Mouse (Mus musculus) lung, postnatal 36 days (tissue): ENCODE measurements at regions not wholly inside any gene's neighbourhood (a gene's known extent, or its start where the extent isn't known, plus 50 kb on each side); places are given as distances from the start of the nearest gene placed in this dataset.

Source experiments
- DNase-seq: peaks from one replicate; pipeline ENCODE4 v3.0.0; 2022; ENCODE audit warnings: mixed read lengths

DNA sequence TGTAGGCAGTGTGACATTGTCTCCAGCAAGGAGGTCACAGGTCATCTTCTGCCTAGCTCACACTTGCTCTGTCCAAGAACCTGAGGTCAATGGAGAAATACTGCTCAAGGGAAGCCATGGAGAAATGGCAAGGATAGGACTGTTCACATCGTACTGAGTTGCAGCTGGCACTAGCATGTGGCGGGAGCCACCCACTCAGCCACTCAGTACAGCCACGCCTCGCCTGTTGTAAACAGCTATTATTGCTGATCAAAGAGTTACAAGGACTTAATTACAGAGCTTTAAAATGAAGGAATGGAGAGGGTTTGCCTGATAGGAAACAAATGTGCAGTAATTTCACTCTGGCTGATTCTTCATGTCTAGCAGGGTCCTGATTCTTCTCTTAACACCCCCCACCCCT is 64.8 kb downstream of the Dll1 start:
- no peak for DNase-seq

DNA sequence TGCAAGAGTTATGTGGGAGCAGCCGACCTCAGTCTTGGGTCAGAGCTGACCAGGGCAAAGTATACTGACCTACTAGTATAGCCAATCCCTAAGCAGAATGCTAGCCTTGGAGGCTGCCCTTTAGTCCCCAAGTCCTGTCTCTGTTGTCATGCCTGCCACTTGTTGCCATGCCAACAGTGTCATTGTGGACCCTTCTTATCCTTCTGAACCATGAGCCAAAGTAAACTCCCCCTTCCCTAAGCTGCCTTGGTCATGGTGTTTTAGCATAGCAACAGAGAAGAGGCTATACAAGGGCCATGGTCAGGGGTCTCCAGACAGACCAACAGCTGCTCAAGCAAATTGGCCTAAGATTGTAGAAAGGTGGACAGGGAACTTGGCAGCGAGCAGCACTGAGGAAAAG is 66.2 kb downstream of the Dll1 start:
- no peak for DNase-seq

DNA sequence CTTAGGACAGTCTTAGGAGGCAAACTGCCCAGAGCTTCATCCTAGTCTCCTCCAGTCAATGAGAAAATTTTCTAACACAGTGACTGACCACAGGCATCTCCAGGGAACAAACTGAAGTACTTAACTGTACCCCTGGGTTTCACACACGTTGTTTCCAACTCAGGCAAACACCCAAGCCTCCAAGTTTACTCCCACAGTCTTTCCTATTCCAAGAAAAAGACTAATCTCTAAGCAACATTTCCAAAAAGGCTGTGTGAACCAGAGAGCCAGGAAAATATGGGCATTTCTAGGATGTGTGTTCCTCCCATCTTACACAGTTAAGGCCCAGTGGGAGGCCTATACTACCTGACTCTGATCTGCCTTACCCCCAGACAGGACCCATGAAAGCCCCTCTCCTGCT is 74.6 kb downstream of the Dll1 start:
- DNase-seq = no peak

DNA sequence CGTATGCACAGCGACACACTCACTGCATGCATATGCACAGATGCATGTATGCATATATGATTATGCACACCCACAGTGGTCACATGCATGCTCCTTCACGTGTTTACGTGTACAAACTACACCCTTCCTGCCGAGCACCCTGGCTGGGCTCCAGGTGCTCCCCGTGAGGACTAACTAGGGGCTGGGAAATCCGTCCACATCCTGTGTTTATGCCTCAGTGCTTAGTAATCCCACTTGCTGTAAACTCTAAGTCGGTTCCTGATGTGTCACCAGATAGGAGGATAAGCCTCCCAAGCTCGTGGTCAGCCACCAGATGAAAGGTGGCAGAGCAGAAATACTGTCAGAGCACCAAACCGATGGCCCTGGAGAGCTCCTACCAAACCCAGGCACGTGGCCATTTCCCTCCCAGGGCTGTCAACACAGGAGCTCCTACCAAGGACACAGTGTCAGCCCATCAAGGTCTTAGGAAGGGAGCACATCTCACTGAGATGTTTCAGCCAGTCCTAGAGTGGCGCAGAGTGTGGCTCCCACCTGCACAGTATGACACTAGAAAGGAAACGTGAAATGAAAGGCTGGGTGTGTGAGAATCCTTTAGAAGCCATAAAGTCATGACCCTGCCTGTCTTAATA is 76.8 kb downstream of the Dll1 start:
- DNase-seq = peak; percentile 79

DNA sequence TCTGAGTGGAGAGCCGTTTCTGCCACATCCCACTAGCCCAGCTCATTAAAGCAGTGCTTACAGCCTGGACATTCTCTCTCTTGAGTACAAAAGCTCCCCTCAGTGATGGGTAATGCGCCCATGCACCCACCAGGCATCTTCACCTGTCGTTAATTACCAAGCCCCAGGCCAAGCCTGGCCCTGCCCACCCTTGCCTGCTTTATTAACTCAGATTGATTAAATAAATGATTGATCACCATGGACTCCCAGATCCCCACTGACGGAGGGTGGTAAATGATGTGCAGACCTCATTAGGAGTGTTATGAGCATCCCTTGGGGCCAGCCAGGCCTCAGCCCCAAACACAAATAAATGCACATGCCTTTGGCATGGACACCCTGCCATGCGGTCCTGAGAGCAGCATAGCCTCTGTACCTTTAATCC is 82.5 kb downstream of the Dll1 start:
- no peak for DNase-seq

DNA sequence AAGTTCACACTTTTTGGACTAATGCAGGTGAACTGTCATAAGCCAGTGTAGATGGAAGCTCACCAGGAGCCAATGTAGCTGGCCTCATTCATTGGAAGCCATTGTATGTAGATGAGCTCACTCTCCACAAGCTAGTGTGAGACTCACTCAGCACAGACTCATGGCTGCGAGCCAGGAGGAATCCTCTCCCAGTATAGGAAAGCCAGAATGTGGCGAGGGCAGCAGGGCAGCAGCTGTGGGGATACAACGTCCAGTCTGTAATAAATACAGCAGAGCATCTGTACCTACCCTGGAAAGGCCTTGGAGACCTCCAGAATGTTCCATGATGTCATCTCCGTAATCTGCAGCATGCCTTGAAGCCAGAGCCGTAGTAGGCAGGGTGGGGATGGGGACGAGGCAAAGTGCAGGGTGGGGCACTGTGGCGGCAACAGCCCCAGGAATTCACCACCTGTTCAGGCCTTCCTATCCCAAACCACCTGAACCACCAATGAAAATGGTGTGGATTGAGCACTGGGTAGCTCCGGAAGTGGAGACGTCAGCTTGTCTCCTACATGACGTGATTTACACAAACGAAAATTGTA is 84.1 kb downstream of the Dll1 start:
- DNase-seq = no peak

DNA sequence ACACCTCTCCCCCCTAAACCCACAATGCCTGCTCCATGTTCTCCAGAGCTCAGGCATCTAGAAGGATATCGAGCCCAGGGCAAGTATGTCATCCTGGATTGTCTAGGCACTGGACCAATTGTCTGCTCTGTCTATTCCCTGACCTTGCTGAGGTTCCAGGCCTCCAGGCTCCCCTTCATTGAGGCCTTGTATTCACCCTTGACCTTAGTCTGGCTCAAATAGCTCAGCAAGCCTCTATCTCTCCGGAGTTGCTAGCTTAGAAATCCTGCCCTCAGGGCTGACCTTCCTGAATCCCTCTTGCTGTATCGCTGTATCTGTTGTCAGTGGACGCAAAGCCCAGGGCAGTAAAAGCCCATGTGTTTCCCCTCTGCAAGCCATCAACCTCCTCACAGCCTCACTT is 85.0 kb downstream of the Dll1 start:
- no peak for DNase-seq

DNA sequence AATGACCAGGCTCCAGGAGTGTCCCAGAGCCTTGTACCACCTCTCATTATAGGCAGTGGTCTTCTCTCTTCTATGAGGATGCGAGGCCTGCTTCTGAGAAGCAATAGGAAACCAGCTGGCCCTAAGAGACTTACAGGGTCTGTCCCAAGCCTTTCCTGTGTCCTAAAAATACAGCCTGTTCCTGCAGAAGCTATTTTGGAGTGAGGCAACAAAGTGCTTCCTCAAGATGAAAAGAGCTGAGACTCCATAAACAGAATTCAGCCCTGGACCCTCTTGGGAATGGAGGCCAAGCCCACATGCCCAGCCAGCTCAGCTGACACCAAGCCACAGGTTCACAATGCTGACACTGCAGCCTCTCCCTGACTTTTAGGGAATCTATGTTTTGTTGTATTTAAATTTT is 86.3 kb downstream of the Dll1 start:
- DNase-seq = no peak

DNA sequence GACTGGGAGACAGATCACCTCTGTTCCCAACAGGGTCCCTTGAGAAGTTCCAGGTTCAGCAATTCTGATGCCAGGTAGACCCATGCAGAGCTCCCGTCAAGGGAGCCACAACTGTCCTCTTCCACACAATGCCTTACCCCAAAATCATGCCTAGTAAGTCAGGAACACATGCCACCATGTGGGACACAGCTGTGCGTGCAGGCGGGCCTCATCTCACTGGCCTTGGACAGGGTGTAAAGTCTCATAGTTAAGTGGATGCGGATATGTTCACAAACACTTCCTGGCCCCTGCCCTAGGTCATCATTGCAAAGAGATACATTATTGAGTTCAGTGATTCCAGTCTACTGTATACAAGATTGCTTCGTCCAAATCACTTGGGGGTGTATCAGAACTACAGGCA is 87.6 kb downstream of the Dll1 start:
- peak; percentile 7 for DNase-seq

DNA sequence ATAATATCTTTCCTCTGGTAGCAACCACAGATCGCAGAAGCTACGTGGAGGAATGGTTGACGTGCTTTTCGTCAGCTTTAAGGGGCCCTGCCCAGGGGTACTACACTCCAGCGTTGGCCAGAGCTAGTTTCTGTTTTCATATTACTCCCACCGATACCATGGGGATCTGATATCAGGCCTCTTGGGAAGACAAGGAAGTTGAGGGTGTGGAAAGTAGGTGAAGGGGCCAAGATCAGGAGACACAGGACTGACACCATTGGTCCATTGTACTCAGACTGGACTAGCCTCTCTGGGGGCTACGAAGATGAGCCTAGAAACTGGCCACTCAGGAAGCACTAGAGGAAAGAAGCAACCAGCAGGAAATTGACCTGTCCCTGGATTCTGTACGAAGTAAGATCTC is 88.0 kb downstream of the Dll1 start:
- no peak for DNase-seq

DNA sequence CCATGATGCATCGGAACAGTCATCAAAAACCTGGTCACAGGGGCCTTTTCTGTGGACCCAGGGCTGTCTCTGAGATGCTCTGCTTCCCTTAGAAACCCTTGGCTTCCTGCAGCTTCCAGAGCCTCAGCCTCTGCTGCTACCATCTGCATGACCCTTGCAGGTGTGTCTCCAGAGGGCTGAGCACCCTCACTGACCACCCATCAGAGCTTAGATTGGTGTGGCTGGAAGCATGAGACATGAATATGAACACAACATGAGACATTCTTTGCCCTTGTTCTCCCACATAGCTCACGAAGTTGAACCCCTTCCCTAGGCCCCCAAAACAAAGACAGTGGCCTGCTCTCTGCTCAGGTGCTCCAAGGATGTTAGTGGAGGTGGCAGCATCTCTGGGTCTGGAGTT is 90.1 kb downstream of the Dll1 start:
- no peak for DNase-seq

DNA sequence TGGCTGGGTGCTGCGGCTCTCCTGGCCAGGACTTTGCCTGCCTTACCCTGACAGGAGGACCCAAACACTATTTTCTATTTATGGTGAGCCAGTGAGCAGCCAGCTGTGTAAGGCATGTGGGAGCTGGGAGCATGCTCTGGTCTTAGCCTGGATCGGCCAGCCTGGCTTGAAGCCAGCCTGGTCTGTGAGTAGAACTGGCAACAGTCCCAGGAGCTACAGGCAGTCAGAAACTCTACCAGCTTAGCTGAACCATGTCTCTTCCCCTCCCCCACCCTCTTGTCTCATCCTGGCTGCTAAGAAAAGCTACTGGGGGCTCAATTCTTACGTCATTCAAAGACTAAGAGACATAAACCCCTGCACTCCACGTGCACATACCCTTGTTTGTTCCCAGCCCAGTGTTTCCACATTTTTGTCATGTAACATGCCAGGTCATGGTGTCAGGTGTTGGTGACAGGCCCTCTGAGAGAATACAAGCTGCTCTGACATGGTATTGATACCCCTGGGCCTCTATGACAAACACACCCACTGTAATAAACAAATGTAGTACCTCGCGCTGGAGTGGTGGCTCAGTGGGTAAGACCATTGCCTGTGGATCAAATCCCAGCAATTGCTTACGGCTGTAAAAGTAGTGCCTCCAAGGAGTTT is 91.2 kb downstream of the Dll1 start:
- peak; percentile 86 for DNase-seq

DNA sequence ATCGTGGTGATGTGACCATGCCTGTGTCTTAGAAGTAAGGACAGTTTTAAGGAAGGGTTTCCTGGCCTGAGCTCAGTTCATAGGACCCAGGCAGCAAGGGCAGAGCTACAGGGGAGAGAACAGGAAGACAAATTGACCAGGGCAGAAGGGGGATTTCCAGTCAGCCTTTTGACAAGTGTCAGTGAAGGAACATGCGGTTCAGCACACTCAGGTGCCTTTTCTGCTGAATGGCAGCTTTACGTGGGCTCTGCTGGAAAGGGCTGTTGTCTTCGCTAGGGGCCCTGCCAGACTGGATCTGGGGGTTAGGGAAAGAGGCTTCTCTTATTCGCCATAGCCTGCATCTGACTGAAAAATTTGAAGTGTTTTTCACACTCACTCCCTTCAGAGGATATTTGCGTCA is 106.8 kb downstream of the Dll1 start:
- no peak for DNase-seq

DNA sequence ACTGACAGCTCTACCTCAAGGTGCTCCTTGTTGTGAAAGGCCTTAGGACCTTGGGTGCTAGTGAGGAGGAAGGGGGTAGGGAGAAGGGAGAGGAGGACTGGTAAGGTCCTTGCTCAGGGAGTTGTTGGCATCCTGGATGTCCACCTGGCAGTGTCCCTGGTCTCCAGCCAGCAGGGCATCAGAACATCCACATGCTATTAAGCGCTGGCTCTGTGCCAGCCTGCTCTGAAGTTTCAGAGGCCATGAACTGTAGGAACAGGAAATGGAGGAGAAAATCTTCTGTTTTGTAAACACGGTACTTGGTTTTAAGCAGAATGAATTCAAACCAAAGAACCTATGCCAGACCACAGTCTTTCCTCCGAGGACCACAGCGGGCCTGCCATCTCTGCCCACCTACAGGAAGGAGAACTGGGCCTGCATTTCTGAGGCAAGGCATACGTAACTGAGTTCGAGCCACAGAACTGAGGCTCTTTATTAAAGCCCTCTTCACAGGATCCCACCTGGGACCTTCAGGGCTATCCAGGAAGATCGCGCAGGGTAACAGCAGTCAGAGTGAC is 107.5 kb downstream of the Dll1 start:
- peak; percentile 25 for DNase-seq

DNA sequence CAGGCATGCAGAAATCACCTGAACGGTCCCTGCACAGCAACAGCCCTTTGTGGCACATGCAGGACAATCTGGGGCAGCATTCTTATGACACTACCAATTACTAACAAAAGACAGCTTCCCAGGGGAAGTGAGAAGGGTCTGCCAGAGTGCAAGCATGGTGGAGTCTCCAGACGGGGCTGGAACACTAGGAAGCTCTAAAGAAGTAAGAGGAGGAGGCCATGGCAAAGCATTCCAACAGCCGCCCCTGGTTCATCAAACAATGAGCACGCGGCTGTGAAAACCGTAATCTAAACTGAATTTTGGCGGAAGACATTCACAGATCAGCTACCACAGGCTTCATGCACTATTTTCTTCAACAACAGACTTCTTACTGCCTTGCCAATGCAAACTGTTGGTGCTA is 109.0 kb downstream of the Dll1 start:
- no peak for DNase-seq

DNA sequence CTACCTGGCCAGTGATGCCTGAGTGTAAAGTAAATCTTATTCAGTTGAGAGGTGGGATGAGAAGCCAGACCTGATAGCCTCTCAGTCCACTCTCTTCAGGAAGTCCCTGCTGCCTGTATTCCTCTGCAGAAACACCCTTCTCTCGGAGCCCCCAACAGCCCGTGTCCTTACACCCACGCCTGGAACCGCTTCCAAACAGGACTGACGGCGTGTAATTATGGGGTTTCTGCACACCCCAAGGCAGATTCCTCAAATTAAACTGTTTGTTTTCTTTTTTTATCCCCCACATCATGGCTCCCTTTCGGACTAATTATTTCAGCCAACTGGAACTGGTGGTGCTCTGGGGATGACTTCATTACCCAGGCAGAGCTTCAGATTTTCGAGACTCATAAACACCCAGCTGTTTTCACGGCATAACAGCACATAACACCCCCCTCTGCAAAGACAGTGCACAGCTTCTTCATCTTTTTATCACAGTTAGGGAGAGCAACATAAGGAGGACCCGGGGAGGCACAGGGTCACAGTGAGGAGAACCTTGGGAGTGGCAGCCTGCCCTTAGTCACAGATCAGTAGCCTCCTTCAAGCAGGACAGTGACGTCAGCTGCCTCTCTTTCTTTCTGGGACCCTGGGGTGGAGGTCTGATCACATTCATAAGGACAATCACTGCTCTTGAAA is 117.1 kb downstream of the Dll1 start:
- no peak for DNase-seq

DNA sequence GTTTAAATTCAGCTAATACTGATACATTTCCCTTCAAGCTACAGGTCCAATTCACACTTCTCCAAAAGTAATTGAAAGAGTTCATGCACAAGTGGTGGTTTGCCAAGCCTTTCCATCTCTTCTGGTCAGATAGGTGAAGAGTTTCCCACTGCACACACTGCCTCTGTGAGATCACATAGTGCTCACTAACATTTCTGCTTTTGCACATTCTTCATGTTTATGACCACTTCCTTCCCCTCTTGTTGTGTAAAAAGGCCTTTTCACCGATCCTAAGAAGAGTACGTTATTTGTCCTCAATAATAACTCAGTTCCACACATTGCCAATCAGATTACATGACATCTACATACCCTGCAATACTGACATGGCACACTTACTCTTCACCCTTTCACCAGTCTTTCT is 120.8 kb downstream of the Dll1 start:
- no peak for DNase-seq

DNA sequence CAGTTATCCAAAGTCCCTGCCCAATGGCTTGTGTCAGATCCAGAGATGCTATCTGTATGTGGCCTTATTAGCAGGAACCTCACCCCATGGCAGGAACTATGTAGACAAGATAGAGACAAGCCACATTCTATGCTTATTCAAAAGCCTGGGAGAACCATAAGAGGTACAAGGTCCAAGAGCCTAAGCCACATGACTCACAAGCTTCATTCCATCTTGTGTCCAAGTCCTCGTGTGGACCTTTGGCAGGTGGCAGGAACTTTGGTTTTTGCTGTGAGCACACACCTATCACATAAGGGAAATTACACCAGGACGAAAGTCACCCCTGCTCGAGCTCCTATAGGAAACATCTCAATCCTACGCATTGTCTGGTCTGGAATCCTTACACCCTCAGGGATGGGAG is 122.9 kb downstream of the Dll1 start:
- no peak for DNase-seq

DNA sequence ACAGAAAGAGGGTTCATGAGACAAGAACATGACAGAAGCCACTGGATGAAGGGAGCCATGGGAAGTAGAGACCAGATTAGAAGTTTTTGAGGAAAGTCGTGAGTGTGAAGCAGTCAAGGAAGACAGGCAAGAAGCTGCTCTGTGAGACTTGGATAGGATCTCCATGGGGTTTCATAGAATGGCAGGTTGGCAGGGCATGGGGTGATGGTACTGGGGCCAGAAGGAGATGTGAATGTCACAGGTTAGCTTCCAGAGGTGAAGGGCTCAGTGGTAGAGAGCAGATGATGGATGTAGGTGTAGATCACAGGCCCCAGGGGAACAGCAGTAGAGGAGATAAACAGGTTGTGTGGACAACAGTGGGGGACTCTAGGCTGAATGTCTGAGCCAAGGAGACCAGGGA is 123.4 kb downstream of the Dll1 start:
- DNase-seq = no peak

DNA sequence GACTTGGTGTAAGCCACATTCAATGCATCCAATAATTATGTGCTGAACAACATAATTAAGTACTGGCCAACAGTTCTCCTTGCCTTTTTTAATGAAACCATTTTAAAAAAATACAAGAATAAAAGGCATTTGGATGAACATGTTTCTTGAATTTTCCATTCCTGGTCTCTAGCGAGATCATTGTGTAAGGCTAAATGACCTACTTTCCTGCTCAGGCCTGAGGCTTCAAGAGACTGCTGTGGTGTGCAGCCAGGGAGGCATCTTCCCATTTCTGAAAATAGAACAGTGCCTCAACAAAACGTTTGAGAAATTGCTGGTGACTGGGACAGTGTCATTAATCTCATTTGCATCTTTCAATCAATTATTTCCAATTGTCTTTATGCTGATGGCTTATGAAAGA is 124.5 kb downstream of the Dll1 start:
- DNase-seq = no peak

DNA sequence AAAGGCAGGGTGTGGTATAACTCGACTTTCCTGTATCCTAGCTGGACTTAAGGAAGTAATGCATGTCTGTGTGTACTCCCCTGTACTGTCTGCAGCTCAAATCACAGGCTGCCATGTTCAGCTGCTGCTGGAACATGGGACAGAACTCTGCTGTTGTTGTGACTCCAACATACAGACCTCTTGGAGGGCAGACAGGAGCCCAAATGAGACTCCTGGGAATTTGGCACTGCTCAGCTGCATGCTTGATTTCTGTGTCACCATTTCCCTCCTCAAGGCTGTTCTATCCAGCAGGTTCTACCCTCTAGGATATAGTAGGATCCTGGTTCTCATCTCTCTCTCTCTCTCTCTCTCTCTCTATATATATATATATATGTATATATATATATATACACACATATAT is 125.0 kb downstream of the Dll1 start:
- DNase-seq = no peak

DNA sequence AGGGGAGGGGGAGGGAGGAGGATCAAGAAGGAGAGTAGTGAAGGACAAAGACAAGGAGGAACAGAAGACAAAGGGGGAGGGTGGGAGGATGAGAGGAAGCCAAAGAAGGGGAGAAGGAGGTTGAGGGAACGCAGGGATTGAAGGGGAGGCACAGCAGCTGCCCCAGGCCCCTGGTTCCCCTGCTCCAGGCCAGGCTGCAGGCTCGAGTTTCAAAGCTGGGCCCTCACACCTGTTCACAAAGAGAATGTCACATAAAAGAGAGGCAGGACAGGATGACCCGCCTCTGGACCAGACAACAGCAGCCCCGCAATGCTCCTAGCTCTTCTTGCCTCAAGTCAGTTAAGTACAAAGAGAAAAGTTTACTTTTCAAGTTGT is 128.3 kb downstream of the Dll1 start:
- no peak for DNase-seq

DNA sequence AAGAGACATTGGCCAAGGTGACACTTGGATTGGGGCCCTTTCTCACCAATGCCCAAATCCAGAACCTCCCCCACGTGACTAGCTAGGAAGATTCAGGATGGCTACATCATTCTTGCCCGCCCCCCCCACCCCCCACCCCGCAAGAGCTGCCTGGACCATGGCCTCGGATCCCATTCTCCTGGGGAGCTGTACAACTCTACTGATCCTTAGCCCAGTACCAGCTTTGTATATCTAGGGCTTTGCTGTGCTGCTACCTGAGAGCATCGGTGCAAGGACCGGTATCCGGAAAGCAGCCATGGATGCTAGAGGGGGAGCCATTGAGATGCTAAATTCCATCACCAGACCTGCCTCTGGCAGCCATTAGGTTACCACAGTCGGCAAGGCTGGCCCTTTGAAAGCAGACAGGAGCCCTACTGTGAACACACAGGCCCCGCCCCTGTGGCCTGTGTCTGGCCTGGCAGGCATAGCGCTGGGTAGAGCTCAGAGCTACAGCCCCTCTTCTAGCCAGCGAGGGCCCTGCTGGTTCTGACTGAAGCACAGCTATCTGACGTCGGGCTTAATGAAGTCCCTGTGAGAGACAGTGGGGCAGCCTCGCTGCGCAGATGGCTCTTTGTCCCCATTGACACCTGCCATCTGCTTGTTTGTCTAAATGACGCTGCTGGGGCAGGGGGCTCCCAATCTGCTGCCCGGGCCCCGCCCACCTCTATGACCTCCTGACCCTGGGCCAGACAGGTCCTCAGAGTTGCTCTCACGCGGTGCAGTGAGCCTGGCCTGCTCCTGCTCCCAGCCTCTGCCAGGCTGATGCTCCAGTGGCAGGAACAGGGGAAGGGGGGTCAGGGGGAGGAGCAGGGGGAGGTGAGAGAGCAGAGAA is 128.9 kb downstream of the Dll1 start:
- no peak for DNase-seq
